Mouse (Mus musculus): Measurements from ENCODE around the gene 2210408I21Rik.

DNA sequence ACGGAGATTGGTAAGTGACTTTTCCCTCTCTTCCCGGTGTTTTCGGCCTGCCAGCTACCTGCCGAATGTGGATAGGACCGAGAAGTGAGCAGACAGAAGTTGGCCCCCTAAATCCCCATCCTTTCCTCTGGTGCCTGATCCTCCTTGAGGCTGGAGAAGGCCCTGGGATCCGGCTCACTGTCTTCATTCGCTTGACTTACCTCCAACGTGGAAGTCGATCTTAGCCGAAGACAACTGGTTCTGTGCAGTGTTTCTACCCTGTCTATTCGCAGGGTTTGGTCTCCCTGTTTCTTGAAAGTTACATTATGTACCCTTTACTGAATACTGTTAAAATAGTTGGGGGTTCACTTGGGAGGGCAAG lies 261 bp downstream of the 2210408I21Rik start:
- TF ChIP-seq POLR2A (IDR thresholded peaks at IDR 0.05; ENCODE audit: insufficient read depth, low read length): no peak
- TF ChIP-seq CTCF (IDR thresholded peaks at IDR 0.05; ENCODE audit: low read depth, low read length): no peak
- TF ChIP-seq EP300 (IDR thresholded peaks at IDR 0.05; ENCODE audit: insufficient read depth, low read depth, low read length): no peak

Measured in ES-Bruce4 (cell line).